Mouse (Mus musculus) midbrain, embryonic 12.5 days (tissue): Measurements from ENCODE around the gene Hdac5. TPM values are rescaled to one million over a fixed set of nuclear protein-coding genes. Genes with fewer than 3 reads are reported as not detected.

Experiments
- microRNA-seq: library from miRNA; unstranded; fragments of <30 nt; microRNA quantifications from one replicate; pipeline ENCODE4, GENCODE M21; 2017
- polyA plus RNA-seq: library from polyadenylated mRNA; unstranded; fragments of >200 nt; fragmentation: Nextera tagmentation; extraction: Ambion mirVana; gene quantifications from 2 replicates; pipeline ENCODE4 v1.2.1, GENCODE M21; 2016

Hdac5 gene
- polyA plus RNA-seq, 1 experiment from 2014 or later: 106 TPM

Small RNA genes lying within 50 kb of the gene (microRNA-seq; reads per million reads assigned to microRNA genes)
- gene Mir8101: 3.5 reads per million, percentile 12 among the genes with 10 or more reads in this experiment

Other genes starting within 250 kb of the Hdac5 start
- gene Cfap97d1, start 245.9 kb downstream of the Hdac5 start, polyA plus RNA-seq: not detected in 2 replicates
- 9.3 and 9.6 TPM in 2 replicates for gene Dusp3, start 243.2 kb downstream of the Hdac5 start, polyA plus RNA-seq
- gene Mpp3, start 201.7 kb downstream of the Hdac5 start, polyA plus RNA-seq: 32.1 and 33.2 TPM in 2 replicates
- 0.19 and 0.34 TPM in 2 replicates for gene Cd300lg, start 188.7 kb downstream of the Hdac5 start, polyA plus RNA-seq
- gene Mpp2, start 141.7 kb downstream of the Hdac5 start, polyA plus RNA-seq: 21.7 and 23.3 TPM in 2 replicates
- not detected in 2 replicates for gene Ppy, start 128.8 kb downstream of the Hdac5 start, polyA plus RNA-seq
- not detected in 2 replicates for gene Pyy, start 122.3 kb downstream of the Hdac5 start, polyA plus RNA-seq
- not detected in 2 replicates for gene Nags, start 84.7 kb downstream of the Hdac5 start, polyA plus RNA-seq
- 33.9 and 38.5 TPM in 2 replicates for gene Tmem101, start 73.8 kb downstream of the Hdac5 start, polyA plus RNA-seq
- 112 and 119 TPM in 2 replicates for gene Lsm12, start 44.9 kb downstream of the Hdac5 start, polyA plus RNA-seq
- 27.6 and 29.7 TPM in 2 replicates for gene G6pc3, start 40.5 kb downstream of the Hdac5 start, polyA plus RNA-seq
- gene BC030867, start 18.7 kb upstream of the Hdac5 start, polyA plus RNA-seq: 11.8 and 15.2 TPM in 2 replicates
- not detected in 2 replicates for gene Asb16, start 38.6 kb upstream of the Hdac5 start, polyA plus RNA-seq
- gene Tmub2, start 54.8 kb upstream of the Hdac5 start, polyA plus RNA-seq: 65.5 and 69.4 TPM in 2 replicates
- 24.7 and 26.6 TPM in 2 replicates for gene Atxn7l3, start 66.5 kb upstream of the Hdac5 start, polyA plus RNA-seq
- 102 and 121 TPM in 2 replicates for gene Ubtf, start 89.6 kb upstream of the Hdac5 start, polyA plus RNA-seq
- gene Slc4a1, start 136.0 kb upstream of the Hdac5 start, polyA plus RNA-seq: 26.7 and 30.4 TPM in 2 replicates
- 117 and 133 TPM in 2 replicates for gene Rundc3a, start 163.2 kb upstream of the Hdac5 start, polyA plus RNA-seq
- 163 and 173 TPM in 2 replicates for gene Slc25a39, start 177.8 kb upstream of the Hdac5 start, polyA plus RNA-seq
- 67.0 and 82.7 TPM in 2 replicates for gene Grn, start 200.1 kb upstream of the Hdac5 start, polyA plus RNA-seq
- 17.6 and 18.0 TPM in 2 replicates for gene Fam171a2, start 217.5 kb upstream of the Hdac5 start, polyA plus RNA-seq
- 5.4 and 7.1 TPM in 2 replicates for gene Itga2b, start 240.0 kb upstream of the Hdac5 start, polyA plus RNA-seq